Mouse (Mus musculus) lung, postnatal 4 days (tissue): ENCODE measurements at regions not wholly inside any gene's neighbourhood (a gene's known extent, or its start where the extent isn't known, plus 50 kb on each side); places are given as distances from the start of the nearest gene placed in this dataset.

Experiments used
- DNase-seq, 2 experiments: peaks; one replicate each; pipeline ENCODE4 v3.0.0; 2021

GRCm38 (mm10) chr14:64511300-64511699 lies 407.2 kb downstream of the Prss52 start:
- no peak for DNase-seq

GRCm38 (mm10) chr14:64512726-64513125 lies 408.6 kb downstream of the Prss52 start:
- DNase-seq = no peak

GRCm38 (mm10) chr14:64517584-64518195 lies 413.6 kb downstream of the Prss52 start:
- DNase-seq = no peak

GRCm38 (mm10) chr14:64524641-64525040 lies 420.6 kb downstream of the Prss52 start:
- DNase-seq = no peak

- DNase-seq = no peak
These were observed 421.4 kb downstream of the Prss52 start for GRCm38 (mm10) chr14:64525302-64526078.

- DNase-seq = no peak
These were observed 426.5 kb downstream of the Prss52 start for GRCm38 (mm10) chr14:64530541-64530940.

GRCm38 (mm10) chr14:64531221-64531949 lies 427.3 kb downstream of the Prss52 start:
- no peak for DNase-seq

GRCm38 (mm10) chr14:64532351-64532750 lies 428.3 kb downstream of the Prss52 start:
- no peak for DNase-seq

GRCm38 (mm10) chr14:64533591-64534151 lies 429.6 kb downstream of the Prss52 start:
- DNase-seq = no peak

- DNase-seq = no peak
These were observed 430.1 kb downstream of the Prss52 start for GRCm38 (mm10) chr14:64534194-64534593.

- DNase-seq = no peak
These were observed 435.4 kb downstream of the Prss52 start for GRCm38 (mm10) chr14:64539436-64539835.

GRCm38 (mm10) chr14:64545056-64545455 lies 441.0 kb downstream of the Prss52 start:
- DNase-seq = no peak

GRCm38 (mm10) chr14:64546787-64547186 lies 442.7 kb downstream of the Prss52 start:
- DNase-seq = peak; percentile 67 to 70

GRCm38 (mm10) chr14:64552951-64553350 lies 448.9 kb downstream of the Prss52 start:
- no peak for DNase-seq

- no peak for DNase-seq
These were observed 452.0 kb downstream of the Prss52 start for GRCm38 (mm10) chr14:64556042-64556441.

GRCm38 (mm10) chr14:64557453-64557852 lies 453.4 kb downstream of the Prss52 start:
- DNase-seq = no peak

- DNase-seq = peak in 1 of 2 experiments; percentile 50
These were observed 464.6 kb downstream of the Prss52 start for GRCm38 (mm10) chr14:64568689-64569088.

- no peak for DNase-seq
These were observed 466.9 kb downstream of the Prss52 start for GRCm38 (mm10) chr14:64570951-64571350.

- no peak for DNase-seq
These were observed 468.7 kb downstream of the Prss52 start for GRCm38 (mm10) chr14:64572756-64573155.

- no peak for DNase-seq
These were observed 469.7 kb downstream of the Prss52 start for GRCm38 (mm10) chr14:64573773-64574172.

GRCm38 (mm10) chr14:64574277-64574676 lies 470.2 kb downstream of the Prss52 start:
- no peak for DNase-seq

GRCm38 (mm10) chr14:64574773-64575172 lies 470.7 kb downstream of the Prss52 start:
- DNase-seq = no peak

- DNase-seq = no peak
These were observed 471.9 kb downstream of the Prss52 start for GRCm38 (mm10) chr14:64575954-64576353.
